Mouse (Mus musculus) liver, adult 2 months (tissue): Measurements from ENCODE around the gene Zfc3h1. TPM values are rescaled to one million over a fixed set of nuclear protein-coding genes. Genes with fewer than 3 reads are reported as not detected.

Experiments used
- DNase-seq: peaks from one replicate; pipeline ENCODE4 v3.0.0-alpha.2; 2011; ENCODE audit warnings: low read depth, low spot score; ENCODE audit errors: extremely low read depth
- H3K27ac ChIP-seq: fragments of 200-500 bp; replicated peaks from 2 replicates; pipeline ENCODE4 v1.5.1; 2012; ENCODE audit warnings: low read depth, mild to moderate bottlenecking, control low read depth, inconsistent platforms, low read length; ENCODE audit not compliant: insufficient read depth
- H3K27me3 ChIP-seq: fragments of 200-500 bp; 2 replicates; pipeline ENCODE4 v1.6.1; 2012; ENCODE audit warnings: mild to moderate bottlenecking, moderate library complexity, low read length, inconsistent platforms; ENCODE audit not compliant: control insufficient read depth, insufficient read depth
- H3K36me3 ChIP-seq: fragments of 200-500 bp; 2 replicates; pipeline ENCODE4 v1.6.1; 2012; ENCODE audit warnings: low read length, inconsistent platforms; ENCODE audit not compliant: control insufficient read depth, insufficient read depth
- H3K4me1 ChIP-seq: fragments of 200-500 bp; 2 replicates; pipeline ENCODE4 v1.6.1; 2011; ENCODE audit warnings: low read length; ENCODE audit not compliant: control insufficient read depth, insufficient read depth
- H3K4me3 ChIP-seq: fragments of 200-500 bp; 2 replicates; pipeline ENCODE4 v1.5.1; 2011; ENCODE audit warnings: low read depth, mild to moderate bottlenecking, control low read depth, low read length, moderate library complexity; ENCODE audit not compliant: insufficient read depth
- H3K79me2 ChIP-seq: fragments of 200-500 bp; 2 replicates; pipeline ENCODE4 v1.6.1; 2012; ENCODE audit warnings: inconsistent platforms, mild to moderate bottlenecking, low read length, moderate library complexity; ENCODE audit not compliant: control insufficient read depth, insufficient read depth
- H3K9ac ChIP-seq: fragments of 200-500 bp; 2 replicates; pipeline ENCODE4 v1.6.1; 2012; ENCODE audit warnings: low read depth, mild to moderate bottlenecking, control low read depth, inconsistent platforms, low read length
- CTCF ChIP-seq: fragments of 200-500 bp; IDR thresholded peaks from 2 replicates; pipeline ENCODE4 v1.5.1; 2011; ENCODE audit warnings: low read depth, low read length, control low read depth
- POLR2A ChIP-seq: fragments of 200-500 bp; IDR thresholded peaks from 2 replicates; pipeline ENCODE4 v1.6.1; 2011; ENCODE audit warnings: low read length, control low read depth; ENCODE audit not compliant: insufficient read depth; ENCODE audit errors: extremely low read depth
- WGBS: fragments of 180-500 bp; shearing (Covaris S2); methylation state at CpG from one replicate; pipeline ENCODE4 v1.1.7; 2018; 5-methylcytosine and 5-hydroxymethylcytosine counted together
- polyA plus RNA-seq: library from polyadenylated mRNA; depleted of rRNA; stranded (reverse); fragments of >200 nt; gene quantifications from 2 replicates; pipeline ENCODE4 v1.2.3, GENCODE M21; 2012
- total RNA-seq: library from RNA; depleted of rRNA; stranded (reverse); fragments of >200 nt; gene quantifications from 2 replicates; pipeline ENCODE4 v1.2.3, GENCODE M21; 2014

Zfc3h1 gene
- total and polyA plus RNA-seq, 2 experiments = 7.9 to 31.6 TPM

- Histone ChIP-seq H3K36me3 (no peaks in the 10 kb centered on the region), H3K27me3 (no peaks in the 10 kb centered on the region), H3K4me3 (no peak overlapping the region), H3K4me1 (no peaks in the 10 kb centered on the region), H3K79me2 (no peaks in the 10 kb centered on the region), H3K27ac (no peak overlapping the region), H3K9ac (no peak overlapping the region)
- TF ChIP-seq POLR2A (no peak), CTCF (no peak)
- WGBS = 84% methylated on average over 7 of the region's 7 CpGs
- DNase-seq = no peak
These were observed 80.3 kb downstream of the Zfc3h1 start for GRCm38 (mm10) chr10:115465072-115465471.

- no peak for DNase-seq
- no peaks in the 10 kb centered on the region for H3K79me2 ChIP-seq
- H3K27me3 ChIP-seq = no peaks in the 10 kb centered on the region
- no peaks in the 10 kb centered on the region for H3K36me3 ChIP-seq
- no peak overlapping the region for H3K4me3 ChIP-seq
- 73% methylated on average over 6 of the region's 6 CpGs for WGBS
- TF ChIP-seq POLR2A = no peak
- H3K4me1 ChIP-seq = no peaks in the 10 kb centered on the region
- H3K27ac ChIP-seq = no peak overlapping the region
- no peak overlapping the region for H3K9ac ChIP-seq
These were observed 81.0 kb downstream of the Zfc3h1 start for GRCm38 (mm10) chr10:115465778-115466177.

- no peaks in the 10 kb centered on the region for H3K4me1 ChIP-seq
- no peak for DNase-seq
- no peaks in the 10 kb centered on the region for H3K36me3 ChIP-seq
- TF ChIP-seq CTCF (no peak), POLR2A (no peak)
- no peak overlapping the region for H3K9ac ChIP-seq
- no peak overlapping the region for H3K27ac ChIP-seq
- no peak overlapping the region for H3K4me3 ChIP-seq
- WGBS = 97% methylated on average over 8 of the region's 8 CpGs
- no peaks in the 10 kb centered on the region for H3K27me3 ChIP-seq
- H3K79me2 ChIP-seq = no peaks in the 10 kb centered on the region
These were observed 83.2 kb downstream of the Zfc3h1 start for GRCm38 (mm10) chr10:115467985-115468384.

GRCm38 (mm10) chr10:115468632-115469031 lies 83.9 kb downstream of the Zfc3h1 start:
- no peak for DNase-seq
- Histone ChIP-seq H3K36me3 (no peaks in the 10 kb centered on the region; the same call in 1 of the 2 replicates), H3K4me1 (no peaks in the 10 kb centered on the region), H3K9ac (no peak overlapping the region), H3K4me3 (no peak overlapping the region), H3K79me2 (no peaks in the 10 kb centered on the region), H3K27me3 (no peaks in the 10 kb centered on the region), H3K27ac (no peak overlapping the region)
- 86% methylated on average over 7 of the region's 7 CpGs for WGBS
- no peak for TF ChIP-seq CTCF
- TF ChIP-seq POLR2A = no peak

GRCm38 (mm10) chr10:115469040-115469439 lies 84.3 kb downstream of the Zfc3h1 start:
- no peaks in the 10 kb centered on the region for H3K27me3 ChIP-seq
- H3K79me2 ChIP-seq = no peaks in the 10 kb centered on the region
- H3K4me1 ChIP-seq = no peaks in the 10 kb centered on the region
- 75% methylated on average over 7 of the region's 7 CpGs for WGBS
- no peak for DNase-seq
- no peaks in the 10 kb centered on the region; the same call in 1 of the 2 replicates for H3K36me3 ChIP-seq
- TF ChIP-seq POLR2A (no peak), CTCF (no peak)
- no peak overlapping the region for H3K4me3 ChIP-seq
- no peak overlapping the region for H3K27ac ChIP-seq
- no peak overlapping the region for H3K9ac ChIP-seq

GRCm38 (mm10) chr10:115470621-115471334 lies 86.0 kb downstream of the Zfc3h1 start:
- 83% methylated on average over 17 of the region's 17 CpGs for WGBS
- no peak for TF ChIP-seq CTCF
- no peak for TF ChIP-seq POLR2A
- Histone ChIP-seq H3K27me3 (no peaks in the 10 kb centered on the region), H3K4me3 (no peak overlapping the region), H3K79me2 (no peaks in the 10 kb centered on the region), H3K36me3 (no peaks in the 10 kb centered on the region; the same call in 1 of the 2 replicates), H3K27ac (no peak overlapping the region), H3K4me1 (no peaks in the 10 kb centered on the region), H3K9ac (no peak overlapping the region)
- DNase-seq = no peak
